Mouse (Mus musculus): Measurements from ENCODE around the gene Traf1. TPM values are rescaled to one million over a fixed set of nuclear protein-coding genes. Genes with fewer than 3 reads are reported as not detected.

Gene Traf1
- polyA plus RNA-seq, 1 experiment from 2014 or later = 18.6 TPM

DNA sequence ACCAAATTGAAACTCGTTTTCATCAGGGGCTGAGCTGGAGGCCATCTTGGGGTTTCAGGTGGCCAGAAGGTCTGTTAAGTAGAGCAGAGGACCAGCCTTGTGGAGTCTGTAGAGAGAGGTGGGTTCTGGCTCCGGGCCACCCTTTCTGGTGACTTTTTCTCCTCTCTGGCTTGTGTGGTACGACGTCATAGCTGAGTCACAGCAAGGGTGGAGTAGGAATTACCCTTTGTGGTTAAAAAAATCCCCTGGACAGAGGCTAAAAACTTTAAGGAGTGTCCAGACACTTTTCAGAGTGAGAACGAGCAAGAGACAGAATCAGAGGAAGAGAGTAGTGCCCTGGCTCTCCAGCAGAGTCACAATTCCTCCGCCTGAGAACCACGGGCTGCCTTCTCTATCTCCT, 3.5 kb downstream of the Traf1 start:
- Histone ChIP-seq H3K4me2 (ENCODE audit: low read length) (no peak overlapping the region), H3K4me3 (replicated peaks; ENCODE audit: low read depth, low read length) (no peak overlapping the region), H3K9me3 (replicated peaks; ENCODE audit: low read length) (no peaks in the 10 kb centered on the region), H3K27ac (no peak overlapping the region), H3K4me1 (replicated peaks; ENCODE audit: insufficient read depth, low read length) (peaks cover 5% of the 10 kb centered on the region; the same call in 1 of the 2 replicates), H3K27me3 (ENCODE audit: insufficient read depth, low read length) (no peaks in the 10 kb centered on the region), H3K36me3 (ENCODE audit: insufficient read depth, low read length) (no peaks in the 10 kb centered on the region), H3K9ac (ENCODE audit: low read depth, low read length) (no peak overlapping the region)
- ATAC-seq (replicated peaks; ENCODE audit: low FRiP score, low read depth) = no peak
- WGBS = 73% methylated on average over 7 of the region's 7 CpGs
- no peak for DNase-seq (ENCODE audit: low spot score)
- no peak for TF ChIP-seq CTCF (IDR thresholded peaks at IDR 0.05; ENCODE audit: low read depth)

DNA sequence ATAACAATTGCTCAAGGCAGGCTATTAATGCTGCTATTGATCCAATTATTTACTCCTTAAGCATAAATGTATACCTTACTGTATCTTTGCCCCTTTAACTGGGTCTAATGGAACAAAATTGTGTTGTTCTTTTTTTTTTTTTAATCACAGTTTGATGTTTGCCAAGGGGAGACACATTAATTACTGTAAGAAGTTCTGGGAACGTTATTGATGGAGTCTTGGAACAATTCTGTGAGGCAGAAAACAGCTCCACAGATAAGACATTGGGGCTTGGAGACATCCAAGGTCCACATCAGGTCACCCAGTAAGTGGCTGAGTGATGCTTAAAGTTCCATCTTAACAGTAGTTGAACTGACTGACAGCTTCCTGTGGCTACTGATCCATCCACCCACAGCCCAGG, 4.2 kb downstream of the Traf1 start:
- Histone ChIP-seq H3K36me3 (ENCODE audit: insufficient read depth, low read length) (no peaks in the 10 kb centered on the region), H3K27ac (no peak overlapping the region), H3K4me2 (ENCODE audit: low read length) (no peak overlapping the region), H3K27me3 (ENCODE audit: insufficient read depth, low read length) (no peaks in the 10 kb centered on the region), H3K9ac (ENCODE audit: low read depth, low read length) (no peak overlapping the region), H3K4me3 (replicated peaks; ENCODE audit: low read depth, low read length) (no peak overlapping the region), H3K4me1 (replicated peaks; ENCODE audit: insufficient read depth, low read length) (peaks cover 5% of the 10 kb centered on the region; the same call in 1 of the 2 replicates), H3K9me3 (replicated peaks; ENCODE audit: low read length) (no peaks in the 10 kb centered on the region)
- WGBS = 81% methylated on average over 1 of the region's 1 CpGs
- TF ChIP-seq CTCF (IDR thresholded peaks at IDR 0.05; ENCODE audit: low read depth) = no peak
- DNase-seq (ENCODE audit: low spot score) (no peak), ATAC-seq (replicated peaks; ENCODE audit: low FRiP score, low read depth) (no peak)

DNA sequence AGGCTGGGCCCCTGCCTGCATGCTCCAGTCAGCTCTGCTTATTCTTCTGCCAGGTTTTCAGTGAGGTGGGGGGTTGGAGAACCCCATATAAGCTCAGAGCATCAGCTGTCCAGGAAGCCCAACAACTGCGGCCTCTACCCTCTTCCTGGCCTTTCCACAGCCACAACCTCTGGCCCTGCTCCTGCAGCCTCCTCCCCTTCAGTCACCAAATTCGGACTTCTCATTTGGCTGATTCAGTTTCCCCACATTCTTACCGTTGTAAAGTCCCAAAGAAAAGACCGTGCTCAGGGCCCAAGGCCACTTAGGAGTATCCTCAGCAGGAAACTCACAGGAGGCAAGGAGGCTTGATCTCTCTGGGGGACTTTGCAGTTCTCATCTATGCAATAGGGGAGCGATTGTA, 4.6 kb downstream of the Traf1 start:
- TF ChIP-seq CTCF (IDR thresholded peaks at IDR 0.05; ENCODE audit: low read depth) = no peak
- WGBS = 69% methylated on average over 5 of the region's 5 CpGs
- ATAC-seq (replicated peaks; ENCODE audit: low FRiP score, low read depth) = no peak
- no peak overlapping the region for H3K4me2 ChIP-seq (ENCODE audit: low read length)
- no peak for DNase-seq (ENCODE audit: low spot score)
- H3K9me3 ChIP-seq (replicated peaks; ENCODE audit: low read length) = no peaks in the 10 kb centered on the region
- H3K36me3 ChIP-seq (ENCODE audit: insufficient read depth, low read length) = no peaks in the 10 kb centered on the region
- no peak overlapping the region for H3K27ac ChIP-seq
- H3K27me3 ChIP-seq (ENCODE audit: insufficient read depth, low read length) = no peaks in the 10 kb centered on the region
- H3K4me1 ChIP-seq (replicated peaks; ENCODE audit: insufficient read depth, low read length) = peaks cover 5% of the 10 kb centered on the region; the same call in 1 of the 2 replicates
- no peak overlapping the region for H3K9ac ChIP-seq (ENCODE audit: low read depth, low read length)
- no peak overlapping the region for H3K4me3 ChIP-seq (replicated peaks; ENCODE audit: low read depth, low read length)

DNA sequence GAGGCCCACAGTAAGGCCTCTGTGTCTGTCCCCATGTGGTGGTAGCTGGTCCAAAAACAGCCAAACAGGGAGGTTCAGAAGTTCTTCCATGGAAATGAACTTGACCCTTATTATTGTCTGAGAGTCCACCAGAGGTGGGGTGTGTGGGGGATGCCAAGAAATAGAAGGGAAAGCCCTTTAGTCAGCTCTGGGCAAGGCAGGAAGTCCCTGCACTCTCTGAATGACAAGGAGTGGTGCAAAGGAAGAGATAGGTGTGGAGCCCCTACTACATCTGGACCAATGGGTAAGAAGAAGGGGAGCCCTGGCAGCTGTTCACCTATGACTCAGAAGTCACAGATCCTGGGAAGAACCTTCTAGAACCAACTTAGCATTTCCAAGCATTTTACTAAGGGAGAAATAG, 7.2 kb downstream of the Traf1 start:
- Histone ChIP-seq H3K27me3 (ENCODE audit: insufficient read depth, low read length) (no peaks in the 10 kb centered on the region), H3K27ac (no peak overlapping the region), H3K9me3 (replicated peaks; ENCODE audit: low read length) (no peaks in the 10 kb centered on the region), H3K4me1 (replicated peaks; ENCODE audit: insufficient read depth, low read length) (no peaks in the 10 kb centered on the region), H3K4me2 (ENCODE audit: low read length) (no peak overlapping the region), H3K36me3 (ENCODE audit: insufficient read depth, low read length) (no peaks in the 10 kb centered on the region), H3K4me3 (replicated peaks; ENCODE audit: low read depth, low read length) (no peak overlapping the region), H3K9ac (ENCODE audit: low read depth, low read length) (no peak overlapping the region)
- ATAC-seq (replicated peaks; ENCODE audit: low FRiP score, low read depth) (no peak), DNase-seq (ENCODE audit: low spot score) (no peak)
- TF ChIP-seq CTCF (IDR thresholded peaks at IDR 0.05; ENCODE audit: low read depth) = no peak

DNA sequence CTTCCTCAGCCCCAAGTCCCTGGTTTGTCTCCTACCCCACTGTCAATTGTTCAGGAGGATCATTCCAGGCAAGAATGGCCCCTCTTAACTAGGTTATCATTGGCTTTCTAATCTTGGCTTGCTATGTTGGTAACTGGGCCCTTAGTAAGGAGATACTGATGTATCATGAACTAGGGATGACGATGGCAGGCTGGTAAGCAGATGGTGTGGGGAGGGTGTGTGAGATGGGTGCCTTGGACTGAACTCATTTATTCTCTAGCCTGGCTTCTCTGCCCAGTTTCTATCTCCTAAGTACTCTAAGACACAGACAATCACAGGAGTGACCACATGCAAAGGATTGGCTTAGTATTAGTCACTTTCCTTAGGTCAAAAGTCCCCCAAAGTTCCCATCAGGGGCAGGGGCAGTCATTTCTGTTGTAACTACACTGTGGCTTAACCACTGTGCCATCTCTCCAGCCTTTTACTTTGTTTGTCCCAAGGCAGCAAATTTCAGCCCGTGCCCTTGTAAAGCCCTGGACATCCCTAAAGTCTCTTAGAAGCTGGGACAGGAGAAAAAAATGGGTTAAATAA, 7.9 kb downstream of the Traf1 start:
- 86% methylated on average over 2 of the region's 2 CpGs for WGBS
- no peak for TF ChIP-seq CTCF (IDR thresholded peaks at IDR 0.05; ENCODE audit: low read depth)
- ATAC-seq (replicated peaks; ENCODE audit: low FRiP score, low read depth) = no peak

DNA sequence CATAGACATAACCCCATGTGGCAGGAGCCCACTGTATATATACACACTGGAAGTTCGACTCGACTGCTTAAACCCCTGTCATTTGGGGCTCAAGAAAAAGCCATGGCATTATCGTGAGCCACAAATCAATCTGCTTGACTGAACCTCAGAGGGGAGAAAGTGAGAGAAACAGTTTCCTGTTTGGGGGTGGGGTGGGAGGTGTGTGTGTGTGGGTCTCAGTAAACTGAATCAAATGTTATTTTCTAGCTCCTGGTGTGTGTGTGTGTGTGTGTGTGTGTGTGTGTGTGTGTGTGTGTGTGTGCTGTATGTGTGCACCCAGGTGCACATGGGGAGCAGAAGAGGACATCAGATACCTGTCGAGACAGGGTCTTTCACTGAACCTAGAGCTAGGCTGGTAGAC, 8.6 kb downstream of the Traf1 start:
- Histone ChIP-seq H3K4me1 (replicated peaks; ENCODE audit: insufficient read depth, low read length) (no peaks in the 10 kb centered on the region), H3K9me3 (replicated peaks; ENCODE audit: low read length) (no peaks in the 10 kb centered on the region), H3K4me2 (ENCODE audit: low read length) (no peak overlapping the region), H3K9ac (ENCODE audit: low read depth, low read length) (no peak overlapping the region), H3K36me3 (ENCODE audit: insufficient read depth, low read length) (no peaks in the 10 kb centered on the region), H3K27me3 (ENCODE audit: insufficient read depth, low read length) (no peaks in the 10 kb centered on the region), H3K4me3 (replicated peaks; ENCODE audit: low read depth, low read length) (no peak overlapping the region), H3K27ac (no peak overlapping the region)
- 63% methylated on average over 4 of the region's 4 CpGs for WGBS
- DNase-seq (ENCODE audit: low spot score) (no peak), ATAC-seq (replicated peaks; ENCODE audit: low FRiP score, low read depth) (no peak)
- TF ChIP-seq CTCF (IDR thresholded peaks at IDR 0.05; ENCODE audit: low read depth) = no peak

More for the DNA sequence above, 7.9 kb downstream of the Traf1 start:
- no peak for DNase-seq (ENCODE audit: low spot score)
- no peak overlapping the region for H3K4me3 ChIP-seq (replicated peaks; ENCODE audit: low read depth, low read length)
- no peaks in the 10 kb centered on the region for H3K9me3 ChIP-seq (replicated peaks; ENCODE audit: low read length)
- H3K9ac ChIP-seq (ENCODE audit: low read depth, low read length) = no peak overlapping the region
- H3K4me1 ChIP-seq (replicated peaks; ENCODE audit: insufficient read depth, low read length) = no peaks in the 10 kb centered on the region
- H3K27ac ChIP-seq = no peak overlapping the region
- no peaks in the 10 kb centered on the region for H3K27me3 ChIP-seq (ENCODE audit: insufficient read depth, low read length)
- no peaks in the 10 kb centered on the region for H3K36me3 ChIP-seq (ENCODE audit: insufficient read depth, low read length)
- no peak overlapping the region for H3K4me2 ChIP-seq (ENCODE audit: low read length)

DNA sequence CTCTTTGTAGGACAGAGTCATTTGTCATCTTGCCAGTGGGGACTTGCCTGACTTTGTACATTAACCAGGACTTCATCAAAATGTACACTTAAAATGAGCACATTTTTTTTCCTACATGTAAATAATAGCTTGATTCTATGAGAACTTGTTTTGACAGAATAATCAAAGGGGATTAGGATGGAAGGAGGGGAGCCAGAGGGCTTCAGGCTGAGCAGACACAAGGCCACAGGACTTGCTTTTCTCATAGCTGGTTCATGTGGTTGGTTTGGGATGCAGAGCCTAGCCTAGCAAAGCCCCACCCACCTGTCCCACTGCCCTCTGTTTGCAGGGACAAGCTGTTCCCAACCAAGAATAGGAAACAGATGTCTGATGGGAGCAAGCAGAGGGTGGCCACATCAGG, 10.1 kb downstream of the Traf1 start:
- no peak for TF ChIP-seq CTCF (IDR thresholded peaks at IDR 0.05; ENCODE audit: low read depth)
- no peaks in the 10 kb centered on the region for H3K9me3 ChIP-seq (replicated peaks; ENCODE audit: low read length)
- no peaks in the 10 kb centered on the region for H3K4me1 ChIP-seq (replicated peaks; ENCODE audit: insufficient read depth, low read length)
- no peak overlapping the region for H3K4me3 ChIP-seq (replicated peaks; ENCODE audit: low read depth, low read length)
- no peak overlapping the region for H3K4me2 ChIP-seq (ENCODE audit: low read length)
- H3K27ac ChIP-seq = no peak overlapping the region
- no peak for ATAC-seq (replicated peaks; ENCODE audit: low FRiP score, low read depth)
- no peak for DNase-seq (ENCODE audit: low spot score)
- no peaks in the 10 kb centered on the region for H3K36me3 ChIP-seq (ENCODE audit: insufficient read depth, low read length)
- no peaks in the 10 kb centered on the region for H3K27me3 ChIP-seq (ENCODE audit: insufficient read depth, low read length)
- no peak overlapping the region for H3K9ac ChIP-seq (ENCODE audit: low read depth, low read length)

Measured in kidney, postnatal 0 days (tissue).